In the genomic region with DNA sequence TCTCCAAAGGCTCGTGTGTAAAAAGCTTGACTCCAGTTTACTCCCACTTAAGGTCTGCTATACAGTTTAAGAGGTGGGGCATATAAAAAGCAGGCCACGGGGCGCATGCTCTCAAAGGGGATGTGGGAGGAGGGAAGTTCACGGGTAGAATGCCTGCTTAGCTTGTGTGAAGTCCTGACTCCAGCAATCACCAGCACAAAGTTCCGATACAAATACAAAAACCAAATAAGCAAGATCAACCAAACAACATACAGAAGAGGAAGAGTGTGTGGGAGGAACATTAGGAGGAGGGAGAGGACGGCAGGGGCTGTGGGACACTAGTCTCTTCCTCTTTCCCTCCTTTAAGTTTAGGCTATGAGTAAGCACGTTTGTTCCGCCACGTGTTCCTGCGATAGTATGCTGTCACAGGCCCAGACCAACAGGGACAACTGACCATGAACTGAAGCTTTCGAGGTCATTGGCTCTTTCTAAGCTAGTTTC, we compare ENCODE assay signal across 9 mouse cellular contexts. TPM values are rescaled to one million over a fixed set of nuclear protein-coding genes. Genes with fewer than 3 reads are reported as not detected.
DNase-seq lines count a peak whose midpoint lies in the region; ATAC-seq lines count a peak whose summit lies in the region.
"Had no signal": no experiment of that assay in that cellular context is flagged by ENCODE, and none has a peak within 500 bp of the region (broad histone marks: within the 10 kb centered on the region; RNA-seq: fewer than 3 reads in every experiment).

No protein-coding gene starts in this region.

- no peaks in the 10 kb centered on the region for H3K9me3 ChIP-seq in kidney, embryonic 15.5 days (replicated peaks)
- no peaks in the 10 kb centered on the region for H3K9me3 ChIP-seq in limb, embryonic 12.5 days

- 0 out of 2 replicates have a peak overlapping the region, but pooled peaks have one; percentile 1 for H3K4me3 ChIP-seq in kidney, embryonic 15.5 days (replicated peaks)
- H3K4me3 ChIP-seq in limb, embryonic 12.5 days (replicated peaks), result peak overlapping the region; percentile 16

- DNase-seq in kidney, adult 18-20 months, result no peak
- DNase-seq in thymus, postnatal 0 days (ENCODE audit: low spot score), result peak; percentile 35
- no peak for DNase-seq in thymus, postnatal 10 days (ENCODE audit: low spot score in 2 of 2)
- DNase-seq in thymus, postnatal 4 days, result peak; percentile 26
- no peak for DNase-seq in adrenal gland, postnatal 25 days
- DNase-seq in gastrocnemius, adult 18-20 months (ENCODE audit: low spot score), result no peak
- DNase-seq: lung, embryonic 14.5 days had no signal

- H3K27me3 ChIP-seq in kidney, embryonic 15.5 days, result no peaks in the 10 kb centered on the region
- H3K27me3 ChIP-seq in limb, embryonic 12.5 days, result no peaks in the 10 kb centered on the region

- peaks cover 12% of the 10 kb centered on the region for H3K4me1 ChIP-seq in kidney, embryonic 15.5 days
- peaks cover 9% of the 10 kb centered on the region; the same call in 1 of the 2 replicates for H3K4me1 ChIP-seq in limb, embryonic 12.5 days (replicated peaks)

- no peak overlapping the region for H3K27ac ChIP-seq in kidney, embryonic 15.5 days
- H3K27ac ChIP-seq in limb, embryonic 12.5 days, result peak overlapping the region; percentile 72

- ATAC-seq in kidney, embryonic 15.5 days (replicated peaks; ENCODE audit: low FRiP score), result no peak
- peak; percentile 53; the same call in 1 of the 2 replicates for ATAC-seq in limb, embryonic 12.5 days (ENCODE audit: insufficient number of reproducible peaks, insufficient read depth, low FRiP score, low TSS enrichment, low read depth)

- H3K36me3 ChIP-seq in kidney, embryonic 15.5 days, result no peaks in the 10 kb centered on the region
- H3K36me3 ChIP-seq in limb, embryonic 12.5 days, result no peaks in the 10 kb centered on the region

- whole genome bisulfite sequencing in kidney, embryonic 15.5 days, result 50% methylated on average over 11 of the region's 11 CpGs
- WGBS in limb, embryonic 12.5 days, result 51% methylated on average over 11 of the region's 11 CpGs

- H3K9ac ChIP-seq in kidney, embryonic 15.5 days, result no peak overlapping the region
- H3K9ac ChIP-seq in limb, embryonic 12.5 days (replicated peaks), result no peak overlapping the region
- H3K9ac ChIP-seq: lung, embryonic 14.5 days had no signal

- peak overlapping the region; percentile 27; the same call in 1 of the 2 replicates for H3K4me2 ChIP-seq in kidney, embryonic 15.5 days
- peak overlapping the region; percentile 46 for H3K4me2 ChIP-seq in limb, embryonic 12.5 days

RNA-seq across cellular contexts. Expression of a gene that starts 12.9 kb away (rescaled TPM):
- 21.4 and 27.6 TPM in 2 replicates for polyA plus RNA-seq in kidney, embryonic 15.5 days (2015; fragmentation: Nextera tagmentation; extraction: Ambion mirVana)
- 72.0 and 89.7 TPM in 2 replicates for polyA plus RNA-seq in thymus, postnatal 0 days (2015; fragmentation: Nextera tagmentation; extraction: Ambion mirVana)
- 19.3 and 23.0 TPM in 2 replicates for polyA plus RNA-seq in limb, embryonic 12.5 days (2016; fragmentation: Nextera tagmentation; extraction: Ambion mirVana)
- total RNA-seq in adrenal gland, postnatal 25 days (2021), result 59.3 and 102 TPM in 2 replicates
- total RNA-seq in gastrocnemius, adult 18-20 months (2021), result 10 to 100 TPM; 24.5 to 27.8 TPM

RNA-seq across cellular contexts. Expression of a gene that starts 32.4 kb away (rescaled TPM):
- 24.0 and 26.2 TPM in 2 replicates for polyA plus RNA-seq in kidney, embryonic 15.5 days (2015; fragmentation: Nextera tagmentation; extraction: Ambion mirVana)
- 26.4 and 29.1 TPM in 2 replicates for polyA plus RNA-seq in thymus, postnatal 0 days (2015; fragmentation: Nextera tagmentation; extraction: Ambion mirVana)
- 24.8 and 27.5 TPM in 2 replicates for polyA plus RNA-seq in limb, embryonic 12.5 days (2016; fragmentation: Nextera tagmentation; extraction: Ambion mirVana)
- total RNA-seq in adrenal gland, postnatal 25 days (2021), result 20.5 and 24.9 TPM in 2 replicates
- total RNA-seq in gastrocnemius, adult 18-20 months (2021), result 10 to 100 TPM; 20.7 to 24.9 TPM

Comparison
In these comparisons a context has a peak if more than half of its experiments do, and no peak if none do; other contexts are left out.
1. DNase-seq: peak in thymus, postnatal 0 days (single experiment) and thymus, postnatal 4 days (single experiment); none in kidney, adult 18-20 months (single experiment), thymus, postnatal 10 days (0 of 2), adrenal gland, postnatal 25 days (single experiment) and gastrocnemius, adult 18-20 months (single experiment).